Mouse (Mus musculus) intestine, postnatal 0 days (tissue): ENCODE data around the gene Atxn7. TPM values are rescaled to one million over a fixed set of nuclear protein-coding genes. Genes with fewer than 3 reads are reported as not detected.

Source experiments
- ATAC-seq: fragments of 200-750 bp; cut with Nextera tagmentation; 2 replicates; pipeline ENCODE4 v1.8.0; 2017; ENCODE audit warnings: mild to moderate bottlenecking, moderate TSS enrichment, moderate library complexity
- H3K27ac ChIP-seq: fragments of 300-500 bp; sonication (generic); 2 replicates; pipeline ENCODE4 v1.5.1; 2014; ENCODE audit warnings: mild to moderate bottlenecking, low read depth, low read length, moderate library complexity
- H3K27me3 ChIP-seq: fragments of 300-500 bp; sonication (generic); replicated peaks from 2 replicates; pipeline ENCODE4 v1.6.1; 2014; ENCODE audit warnings: low read length, mixed read lengths; ENCODE audit not compliant: control insufficient read depth, insufficient read depth
- H3K36me3 ChIP-seq: fragments of 300-500 bp; sonication (generic); 2 replicates; pipeline ENCODE4 v1.6.1; 2014; ENCODE audit warnings: mild to moderate bottlenecking, moderate library complexity; ENCODE audit not compliant: control insufficient read depth, insufficient read depth
- H3K4me1 ChIP-seq: fragments of 300-500 bp; sonication (generic); replicated peaks from 2 replicates; pipeline ENCODE4 v1.6.1; 2014; ENCODE audit warnings: antibody characterized with exemption, low read length, mixed read lengths; ENCODE audit not compliant: control insufficient read depth, insufficient read depth
- H3K4me2 ChIP-seq: fragments of 300-500 bp; sonication (generic); replicated peaks from 2 replicates; pipeline ENCODE4 v1.6.1; 2014; ENCODE audit warnings: low read depth, mild to moderate bottlenecking, moderate library complexity
- H3K4me3 ChIP-seq: fragments of 300-500 bp; sonication (generic); 2 replicates; pipeline ENCODE4 v1.5.1; 2014; ENCODE audit warnings: low read depth, low read length
- H3K9ac ChIP-seq: fragments of 300-500 bp; sonication (generic); 2 replicates; pipeline ENCODE4 v1.6.1; 2014; ENCODE audit warnings: mild to moderate bottlenecking, low read depth, low read length
- H3K9me3 ChIP-seq: fragments of 300-500 bp; sonication (generic); 2 replicates; pipeline ENCODE4 v1.6.1; 2016; ENCODE audit warnings: mixed run types; ENCODE audit not compliant: control insufficient read depth
- CTCF ChIP-seq: sonication (generic); IDR thresholded peaks from 2 replicates; pipeline ENCODE4 v1.5.1; 2016; ENCODE audit warnings: low read depth, mild to moderate bottlenecking, control low read depth, antibody characterized with exemption, moderate library complexity
- WGBS: fragments of 180-500 bp; shearing (Covaris S2); extraction: QIAGEN DNeasy Blood & Tissue Kit; methylation state at CpG from one replicate; pipeline ENCODE4 v1.1.7; 2014; 5-methylcytosine and 5-hydroxymethylcytosine counted together
- polyA plus RNA-seq: library from polyadenylated mRNA; unstranded; fragments of >200 nt; fragmentation: Nextera tagmentation; extraction: Ambion mirVana; gene quantifications from 2 replicates; pipeline ENCODE4 v1.2.1, GENCODE M21; 2015

Gene Atxn7
- polyA plus RNA-seq, 1 experiment from 2014 or later: 3.8 TPM

DNA sequence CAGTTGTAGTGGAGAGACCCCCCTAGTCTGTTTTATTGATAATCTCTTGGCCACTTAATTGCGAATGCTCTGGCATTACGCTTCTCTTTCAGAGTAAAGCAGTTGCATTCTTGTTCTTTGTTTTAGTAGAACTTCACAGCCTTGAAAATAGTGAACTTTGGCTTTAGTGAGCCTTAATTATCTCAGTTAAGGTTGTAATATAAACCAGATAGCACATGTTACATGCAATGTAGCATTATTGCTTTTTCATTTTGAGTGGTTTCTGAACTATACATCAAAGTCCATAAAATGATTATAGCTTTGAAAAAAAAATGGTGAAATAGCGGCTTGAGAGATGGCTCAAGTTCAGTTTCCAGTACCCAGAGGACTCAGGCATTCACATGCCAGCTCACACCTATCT is 9.3 kb downstream of the Atxn7 start:
- peak; percentile 84 for ATAC-seq
- TF ChIP-seq CTCF: no peak
- no peaks in the 10 kb centered on the region for H3K4me1 ChIP-seq
- no peak overlapping the region for H3K4me3 ChIP-seq
- peak overlapping the region; percentile 37 for H3K4me2 ChIP-seq
- H3K27ac ChIP-seq: peak overlapping the region; percentile 67; the same call in 1 of the 2 replicates
- WGBS: 44% methylated on average over 3 of the region's 3 CpGs
- H3K9me3 ChIP-seq: no peaks in the 10 kb centered on the region
- H3K36me3 ChIP-seq: no peaks in the 10 kb centered on the region
- no peak overlapping the region for H3K9ac ChIP-seq
- no peaks in the 10 kb centered on the region for H3K27me3 ChIP-seq

DNA sequence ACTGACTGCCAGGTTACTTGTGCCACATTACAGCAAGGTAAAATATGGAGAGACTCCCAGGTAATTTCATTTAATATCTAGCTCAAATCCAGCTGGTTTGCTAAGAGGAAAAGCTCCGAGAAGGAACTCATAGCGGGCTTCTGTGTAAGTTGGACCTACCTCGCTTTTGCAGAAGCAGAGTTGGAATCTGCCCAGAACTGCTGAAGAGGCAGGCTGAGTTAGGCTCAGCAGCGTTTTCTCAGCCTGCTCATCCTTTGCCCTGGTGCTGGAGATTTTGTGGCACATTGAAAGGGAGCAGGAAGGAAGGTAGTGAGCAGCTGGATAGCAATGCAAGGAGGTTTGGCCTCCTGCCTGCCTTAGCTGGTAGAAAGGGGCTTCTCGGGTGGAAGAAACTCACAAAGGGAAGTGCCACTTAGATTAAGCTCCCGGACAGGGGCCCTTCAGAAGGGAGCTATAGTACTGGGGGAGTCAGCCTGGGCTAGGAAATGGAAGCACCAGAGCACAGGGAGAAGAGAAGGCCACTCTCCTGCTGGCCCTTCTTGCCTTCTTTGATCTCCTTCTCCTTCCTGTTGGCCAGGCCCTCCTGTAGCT is 10.5 kb downstream of the Atxn7 start:
- Histone ChIP-seq H3K4me1 (no peaks in the 10 kb centered on the region), H3K36me3 (no peaks in the 10 kb centered on the region), H3K27ac (peak overlapping the region; percentile 50; the same call in 1 of the 2 replicates), H3K4me2 (no peak overlapping the region), H3K9me3 (no peaks in the 10 kb centered on the region), H3K4me3 (no peak overlapping the region), H3K27me3 (no peaks in the 10 kb centered on the region), H3K9ac (no peak overlapping the region)
- no peak for ATAC-seq
- no peak for TF ChIP-seq CTCF
- 56% methylated on average over 6 of the region's 6 CpGs for WGBS

DNA sequence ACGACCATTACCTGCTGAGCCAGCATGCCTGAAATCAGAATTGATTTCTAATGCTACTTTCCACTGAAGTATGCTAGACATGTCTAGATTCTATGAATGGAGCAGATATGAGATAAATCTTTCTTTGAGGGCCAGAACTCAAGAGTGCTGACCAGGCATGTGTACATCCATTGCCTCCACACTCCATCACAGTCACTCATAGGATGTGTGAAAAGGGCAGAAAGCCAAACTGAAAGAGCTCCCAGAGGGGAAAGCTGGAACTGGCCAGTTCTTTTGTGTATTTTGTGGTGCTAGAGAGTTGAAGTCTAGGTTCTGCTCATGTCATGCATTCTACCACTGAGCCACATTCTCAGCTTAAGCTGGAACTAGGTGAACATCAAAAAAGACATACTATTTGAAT is 16.3 kb downstream of the Atxn7 start:
- Histone ChIP-seq H3K27me3 (no peaks in the 10 kb centered on the region), H3K27ac (no peak overlapping the region), H3K4me2 (no peak overlapping the region), H3K9me3 (no peaks in the 10 kb centered on the region), H3K36me3 (no peaks in the 10 kb centered on the region), H3K4me3 (no peak overlapping the region), H3K9ac (no peak overlapping the region), H3K4me1 (no peaks in the 10 kb centered on the region)
- WGBS: 65% methylated on average over 1 of the region's 1 CpGs
- no peak for TF ChIP-seq CTCF
- ATAC-seq: no peak

DNA sequence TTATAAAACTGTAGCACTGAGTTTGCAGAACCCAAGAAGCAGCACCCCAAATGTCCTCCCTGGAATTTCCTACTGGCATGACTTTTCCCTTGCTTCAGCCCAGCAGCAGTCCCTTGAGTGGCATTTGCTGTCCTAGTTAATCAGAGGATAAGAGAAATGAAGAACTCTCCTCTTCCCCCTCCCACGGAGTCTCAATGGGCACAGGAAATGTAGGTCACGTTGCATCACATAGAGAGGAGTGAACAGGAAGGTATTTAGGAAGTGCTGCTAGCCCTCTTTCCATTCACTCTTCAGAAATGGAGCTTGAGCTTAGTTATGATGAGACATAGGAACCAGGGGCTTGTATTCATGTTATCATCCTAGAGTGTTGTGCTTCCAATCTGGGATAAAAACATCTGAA is 20.0 kb downstream of the Atxn7 start:
- Histone ChIP-seq H3K9me3 (no peaks in the 10 kb centered on the region), H3K36me3 (no peaks in the 10 kb centered on the region), H3K4me3 (no peak overlapping the region), H3K9ac (no peak overlapping the region), H3K27ac (no peak overlapping the region), H3K27me3 (no peaks in the 10 kb centered on the region), H3K4me1 (no peaks in the 10 kb centered on the region), H3K4me2 (no peak overlapping the region)
- no peak for ATAC-seq
- 54% methylated on average over 2 of the region's 2 CpGs for WGBS
- no peak for TF ChIP-seq CTCF

DNA sequence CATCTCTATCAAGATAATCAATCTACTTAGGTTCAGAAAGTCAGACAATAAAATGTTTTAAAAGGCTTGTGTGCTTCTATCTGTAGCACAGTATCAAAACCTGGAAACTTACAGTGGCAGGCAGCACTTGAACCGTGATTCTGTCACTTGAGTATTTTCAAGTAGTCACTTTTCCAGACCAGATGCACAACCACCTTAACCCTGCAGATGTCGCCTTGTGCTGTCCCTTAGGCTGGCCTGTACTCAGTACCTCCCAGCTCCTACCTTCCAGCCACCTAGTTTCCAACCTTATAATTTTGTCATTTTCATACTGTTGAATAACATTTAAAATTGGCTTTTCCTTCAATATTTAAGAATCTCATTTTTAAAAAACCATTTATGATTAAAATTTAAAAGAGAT is 20.9 kb downstream of the Atxn7 start:
- H3K9ac ChIP-seq: no peak overlapping the region
- ATAC-seq: no peak
- peak; percentile 62 for TF ChIP-seq CTCF
- WGBS: 56% methylated on average over 2 of the region's 2 CpGs
- no peak overlapping the region for H3K4me2 ChIP-seq
- no peak overlapping the region for H3K4me3 ChIP-seq
- no peaks in the 10 kb centered on the region for H3K36me3 ChIP-seq
- H3K27me3 ChIP-seq: no peaks in the 10 kb centered on the region
- no peaks in the 10 kb centered on the region for H3K4me1 ChIP-seq
- H3K27ac ChIP-seq: no peak overlapping the region
- no peaks in the 10 kb centered on the region for H3K9me3 ChIP-seq

DNA sequence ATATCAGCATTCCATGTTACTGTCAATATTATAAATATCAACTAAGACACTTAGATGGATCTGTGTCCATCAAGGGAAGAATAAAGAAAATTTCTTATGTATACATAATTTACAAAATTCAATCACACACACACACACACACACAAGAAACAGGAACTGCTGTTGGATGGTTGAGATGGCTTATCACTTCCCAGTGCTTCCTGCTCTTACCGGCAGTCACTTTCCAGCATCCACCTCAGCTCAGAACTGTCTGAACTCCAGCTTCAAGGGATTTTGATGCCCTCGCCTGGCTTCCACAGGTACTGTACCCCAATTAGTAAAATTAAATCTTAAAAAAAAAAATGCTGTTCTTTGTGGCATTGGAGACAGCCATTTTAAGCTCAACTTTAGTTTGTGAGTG is 27.2 kb downstream of the Atxn7 start:
- H3K9ac ChIP-seq: no peak overlapping the region
- no peak overlapping the region for H3K27ac ChIP-seq
- H3K4me3 ChIP-seq: no peak overlapping the region
- peak; percentile 34; the same call in 1 of the 2 replicates for TF ChIP-seq CTCF
- ATAC-seq: no peak
- no peak overlapping the region for H3K4me2 ChIP-seq
- no peaks in the 10 kb centered on the region for H3K4me1 ChIP-seq
- H3K9me3 ChIP-seq: no peaks in the 10 kb centered on the region
- no peaks in the 10 kb centered on the region for H3K27me3 ChIP-seq
- 66% methylated on average over 2 of the region's 2 CpGs for WGBS
- H3K36me3 ChIP-seq: no peaks in the 10 kb centered on the region

DNA sequence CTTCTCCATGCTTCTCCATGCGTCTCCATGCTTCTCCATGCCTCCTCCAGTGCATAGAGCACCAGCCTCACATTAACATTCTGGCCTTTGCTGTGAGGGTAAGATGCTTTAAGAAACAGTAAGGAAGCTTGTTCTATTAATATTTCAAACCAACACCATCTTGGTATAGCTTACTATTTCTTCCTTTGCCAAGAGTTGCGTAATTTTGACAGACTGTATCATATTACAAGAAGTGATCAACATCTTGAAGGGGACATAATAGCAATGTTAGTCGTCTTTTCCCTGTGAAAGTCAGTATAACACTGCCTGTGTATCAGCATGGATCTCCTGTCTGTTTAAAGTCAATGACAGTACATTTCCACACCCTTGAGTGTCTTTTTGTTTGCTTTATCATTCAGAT is 29.5 kb downstream of the Atxn7 start:
- no peak overlapping the region for H3K27ac ChIP-seq
- H3K27me3 ChIP-seq: no peaks in the 10 kb centered on the region
- H3K9ac ChIP-seq: no peak overlapping the region
- H3K4me1 ChIP-seq: no peaks in the 10 kb centered on the region
- no peaks in the 10 kb centered on the region for H3K36me3 ChIP-seq
- no peak for ATAC-seq
- H3K4me2 ChIP-seq: no peak overlapping the region
- TF ChIP-seq CTCF: no peak
- no peak overlapping the region for H3K4me3 ChIP-seq
- no peaks in the 10 kb centered on the region for H3K9me3 ChIP-seq
- 84% methylated on average over 3 of the region's 3 CpGs for WGBS
